Mouse (Mus musculus): ENCODE measurements around the gene Zdhhc17.

DNA sequence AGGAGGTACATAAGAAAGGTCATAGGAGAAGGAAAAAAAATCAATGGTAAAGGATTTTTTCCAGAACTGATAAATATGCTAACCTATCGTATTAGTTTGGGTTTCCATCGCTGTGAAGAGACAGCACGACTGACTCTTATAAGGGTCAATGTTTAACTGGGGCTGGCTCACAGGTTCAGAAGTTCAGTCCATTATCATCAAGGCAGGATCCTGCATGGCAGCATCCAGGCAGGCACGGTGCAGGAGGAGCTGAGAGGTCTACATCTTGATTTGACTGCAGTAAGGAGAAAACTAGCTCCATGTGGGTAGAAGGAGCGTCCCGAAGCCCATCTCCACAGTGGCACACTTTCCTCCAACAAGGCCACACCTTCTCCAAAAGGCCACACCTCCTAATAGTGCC, 29.5 kb downstream of the Zdhhc17 start:
- TF ChIP-seq GATA1 (IDR thresholded peaks at IDR 0.05; ENCODE audit: low read length) (no peak), TAL1 (IDR thresholded peaks at IDR 0.05; ENCODE audit: low read length) (no peak)
